Mouse (Mus musculus): ENCODE measurements around the gene Fam178b.

Fam178b gene

DNA sequence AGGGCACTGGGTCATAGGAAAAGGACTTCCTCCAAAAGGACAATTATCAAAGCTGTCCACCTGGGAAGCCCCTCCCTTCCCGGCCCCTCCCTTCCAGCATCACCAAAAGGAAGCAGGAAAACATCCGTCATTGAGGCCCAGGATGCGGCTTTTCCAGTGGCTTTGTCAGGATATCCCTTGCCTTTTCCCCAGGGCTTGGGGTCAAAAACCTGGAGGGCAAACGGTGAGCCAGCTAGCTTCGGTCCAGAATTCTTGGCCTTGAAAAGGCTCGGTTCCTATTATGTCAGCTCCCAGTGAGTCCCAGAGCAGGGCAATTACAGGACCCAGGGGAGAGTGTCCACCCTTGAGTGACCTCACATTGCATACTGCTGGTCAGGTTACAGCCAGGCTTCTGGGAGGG is 122.1 kb downstream of the Fam178b start:
- DNase-seq, result peak; percentile 63 to 74

DNA sequence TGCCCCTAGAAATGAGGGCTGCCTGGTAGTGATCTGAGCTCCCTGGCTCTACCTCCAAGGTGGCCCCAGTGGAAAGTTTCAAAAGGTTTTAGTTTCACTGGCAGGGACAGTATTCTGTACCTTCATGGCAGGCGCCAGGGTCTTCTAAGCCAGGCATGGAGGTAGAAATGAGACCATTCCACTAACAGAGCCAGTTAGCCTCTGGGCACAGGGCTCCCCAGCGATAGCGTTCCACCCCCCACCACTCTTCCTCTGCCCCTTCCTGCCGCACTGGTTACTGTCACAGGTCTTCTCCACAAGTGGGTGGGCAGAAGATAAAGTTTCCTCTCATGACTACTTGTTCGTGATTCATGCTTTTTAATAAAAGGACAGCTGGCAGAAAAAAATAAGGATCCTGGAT is 123.1 kb downstream of the Fam178b start:
- DNase-seq, result no peak

DNA sequence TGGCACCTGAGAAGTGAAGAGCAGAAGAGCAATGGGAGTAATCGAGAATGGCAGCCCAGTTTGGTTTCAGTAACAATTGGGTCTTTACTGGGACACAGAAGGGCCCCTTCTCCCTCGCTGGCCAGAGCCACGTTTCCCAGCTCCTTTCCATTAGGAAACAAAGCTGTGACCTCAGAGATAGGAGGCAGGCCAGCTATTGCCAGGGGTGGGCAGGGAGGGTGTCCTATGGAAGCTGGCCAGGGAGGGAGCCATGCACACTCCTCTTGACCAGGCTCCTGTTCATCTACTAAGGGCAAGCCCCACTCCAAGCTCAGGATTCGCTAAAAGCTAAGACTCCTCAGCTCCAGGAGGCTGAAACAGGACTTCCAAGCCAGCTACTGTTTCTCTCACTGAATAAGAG is 123.7 kb downstream of the Fam178b start:
- DNase-seq, result no peak

DNA sequence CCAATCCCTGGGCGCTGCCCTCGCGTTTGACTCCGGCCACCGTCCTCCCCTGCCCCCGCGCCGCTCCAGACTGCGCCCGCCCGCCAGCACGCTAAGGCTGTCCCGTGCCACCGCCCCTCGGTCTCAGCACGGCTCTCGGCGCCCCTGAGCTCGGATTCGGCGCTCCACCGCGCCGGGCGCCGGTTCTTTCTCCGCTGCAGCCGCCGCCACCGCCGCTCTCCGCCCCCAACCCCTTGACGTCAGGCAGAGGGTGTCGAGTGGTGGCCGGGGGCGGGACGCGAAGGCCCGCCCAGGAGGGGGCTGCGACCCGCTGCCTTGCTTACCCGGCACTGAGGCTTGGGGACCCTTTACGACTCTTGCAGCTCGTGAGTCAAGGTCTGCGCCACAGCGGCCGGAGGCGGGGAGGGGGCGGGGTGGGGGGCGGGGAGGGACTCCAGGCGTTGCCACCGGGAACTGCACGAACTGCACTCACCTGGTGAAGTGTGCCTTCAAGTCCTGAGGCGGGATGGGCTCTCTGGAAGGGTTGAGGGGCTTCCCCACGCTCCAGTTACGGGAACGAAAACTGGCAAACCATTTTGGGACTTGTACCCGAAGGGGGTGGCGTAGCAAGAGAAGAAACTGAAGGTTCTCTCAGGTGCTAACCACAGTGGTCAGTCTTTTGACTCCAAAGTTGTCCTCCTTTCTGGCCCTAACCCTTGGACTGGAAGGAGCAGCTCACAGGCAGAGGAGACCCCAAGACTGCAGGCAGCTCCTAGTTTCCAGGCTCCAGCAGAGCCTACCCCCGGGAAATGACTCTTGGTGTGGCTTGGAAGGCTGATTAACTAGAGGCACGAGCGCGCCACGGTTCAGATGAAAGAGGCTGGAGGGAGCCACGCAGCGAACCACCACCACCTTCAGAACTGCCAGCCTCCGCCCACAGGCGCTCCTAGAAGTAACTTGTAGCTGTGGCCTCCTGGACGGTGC is 124.7 kb downstream of the Fam178b start, which contains the start of gene Sema4c:
Sema4c (minus strand) TSS at position 319 of the 963 bp plus-strand sequence.
- peak in 1 of 2 experiments; percentile 48 for DNase-seq

DNA sequence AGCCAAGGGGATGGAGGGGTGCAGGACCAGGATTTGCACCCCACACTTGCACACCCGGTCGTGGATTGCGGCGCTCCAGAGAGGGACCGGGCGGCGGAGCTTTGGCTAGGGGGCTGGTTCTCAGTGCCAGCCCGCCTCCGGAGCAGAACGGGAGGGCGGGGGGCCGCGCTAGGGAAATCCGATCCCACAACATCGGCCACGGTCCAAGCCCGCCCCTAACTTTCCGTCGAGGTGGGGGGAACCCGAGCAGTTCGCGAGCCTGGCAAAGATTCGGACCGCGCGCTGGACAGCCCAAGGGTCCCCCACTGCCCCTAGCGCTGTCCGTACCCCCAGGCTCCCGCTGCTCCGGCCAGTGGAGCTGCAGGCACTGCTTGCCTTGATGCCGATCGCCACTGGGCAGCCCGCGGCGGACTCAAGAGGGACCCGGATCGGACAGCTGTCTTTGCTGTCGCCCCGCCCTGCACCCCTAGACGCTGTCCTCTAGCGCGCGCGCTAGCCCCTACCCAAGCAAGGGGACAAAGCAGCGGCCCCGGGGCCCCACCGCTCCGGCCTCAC is 125.4 kb downstream of the Fam178b start:
- DNase-seq, result peak; percentile 62 to 69

DNA sequence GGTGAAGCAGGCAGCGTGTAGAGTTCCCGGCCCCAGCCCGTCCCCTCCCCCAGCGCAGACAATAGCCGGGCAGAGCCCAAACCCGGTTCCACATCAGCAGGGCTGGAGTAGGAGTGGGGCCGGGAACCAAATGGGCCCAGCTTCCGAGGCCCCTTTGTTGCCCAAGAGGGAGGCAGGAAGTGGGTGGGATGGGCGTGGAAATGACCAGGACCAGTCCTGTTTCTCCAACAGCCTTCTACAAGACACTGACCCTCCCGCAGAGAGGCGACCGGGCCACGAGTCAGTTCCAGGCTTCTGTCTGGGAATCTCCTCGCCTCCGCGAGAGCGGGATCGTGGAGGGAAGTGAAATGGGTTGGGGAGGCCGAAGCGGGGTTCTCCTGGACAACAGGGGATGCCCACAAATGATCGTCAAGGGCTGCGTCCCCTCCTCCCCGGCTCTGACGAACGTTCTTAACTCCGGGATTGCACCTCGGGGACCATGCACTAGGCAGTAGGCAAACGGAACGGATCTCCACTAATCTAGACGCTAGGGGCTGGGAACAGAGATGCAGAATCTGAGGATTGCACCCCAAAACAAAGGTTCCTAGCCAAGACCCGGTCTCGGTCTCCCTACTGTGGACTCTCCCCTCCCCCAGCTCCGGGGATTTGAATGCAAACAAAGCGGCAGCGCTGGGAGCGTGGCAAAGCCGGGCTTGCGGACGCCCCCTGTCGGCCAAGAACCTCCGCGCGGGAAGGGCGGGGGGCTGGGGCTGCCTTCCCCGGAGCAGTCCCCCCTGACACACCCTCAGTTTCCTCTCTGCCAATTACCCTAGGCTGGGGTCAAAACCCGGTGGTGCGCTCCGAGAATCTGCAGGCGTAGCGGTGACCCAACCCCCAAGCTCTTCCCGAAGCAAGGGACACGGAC is 126.2 kb downstream of the Fam178b start:
- peak; percentile 83 to 84 for DNase-seq

DNA sequence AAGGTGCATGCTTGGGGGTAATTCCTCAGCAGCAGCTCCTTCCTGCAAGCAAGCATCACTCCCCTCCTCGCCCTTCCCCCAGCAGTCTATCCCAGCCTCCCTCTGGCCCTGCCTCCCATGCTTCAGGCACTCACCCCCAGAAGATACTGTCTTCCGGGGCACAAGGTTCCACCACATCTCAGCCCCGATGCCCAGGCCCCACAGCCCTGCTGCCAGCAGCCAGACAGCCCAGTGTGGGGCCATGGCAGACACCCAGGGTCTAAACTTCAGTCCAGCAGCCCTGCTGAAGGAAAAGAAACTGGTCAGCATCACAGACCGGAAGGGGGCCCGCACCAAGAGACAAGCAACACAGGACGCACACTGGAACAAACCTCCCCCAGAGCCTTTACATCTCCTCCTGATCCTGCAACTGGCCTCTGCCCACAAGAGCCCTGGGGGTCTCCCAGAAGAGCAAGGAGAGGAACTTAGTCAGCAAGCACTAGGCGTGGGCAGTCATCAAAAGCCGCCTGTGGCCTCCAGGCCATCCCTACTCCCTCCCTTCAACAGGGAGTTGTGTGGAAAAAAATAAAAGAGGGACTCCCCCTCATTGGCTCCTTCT is 127.1 kb downstream of the Fam178b start:
- DNase-seq, result no peak

DNA sequence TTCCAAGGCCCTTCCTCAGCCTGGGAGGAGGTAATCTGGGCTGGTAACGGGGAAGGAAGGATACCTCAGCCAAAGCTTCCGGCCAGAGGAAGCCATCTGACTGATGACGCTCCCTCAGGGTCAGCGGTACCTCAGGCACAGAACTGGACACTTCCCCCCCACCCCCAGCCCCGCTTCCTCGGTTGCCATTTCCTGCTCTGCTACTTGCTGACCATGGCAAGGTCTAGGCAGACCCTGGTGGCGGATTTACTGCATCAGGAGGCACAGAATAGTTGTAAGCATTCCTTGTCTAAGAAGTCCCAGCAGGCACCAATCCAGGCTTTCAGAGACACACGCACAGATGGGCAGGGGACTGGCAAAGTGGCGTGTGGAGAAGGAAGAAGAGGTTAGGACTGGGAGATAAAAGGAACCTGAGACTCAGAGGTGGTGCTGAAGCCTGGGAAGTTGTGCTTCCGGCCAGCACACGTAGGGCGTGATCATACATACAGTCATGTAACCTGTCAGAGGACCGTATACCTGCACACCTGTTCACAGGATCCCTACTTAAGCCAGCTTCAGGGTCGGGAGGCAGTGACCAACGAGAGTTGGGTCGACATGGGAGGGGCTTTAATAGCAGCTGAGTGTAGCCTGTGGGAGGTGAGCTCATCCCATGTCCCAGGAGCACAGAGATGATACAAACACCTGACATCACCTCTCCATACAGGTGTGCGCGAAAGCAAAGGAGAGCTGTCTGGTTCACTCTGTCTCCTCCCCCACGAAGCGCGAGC is 128.2 kb downstream of the Fam178b start:
- DNase-seq, result peak in 1 of 2 experiments; percentile 45

DNA sequence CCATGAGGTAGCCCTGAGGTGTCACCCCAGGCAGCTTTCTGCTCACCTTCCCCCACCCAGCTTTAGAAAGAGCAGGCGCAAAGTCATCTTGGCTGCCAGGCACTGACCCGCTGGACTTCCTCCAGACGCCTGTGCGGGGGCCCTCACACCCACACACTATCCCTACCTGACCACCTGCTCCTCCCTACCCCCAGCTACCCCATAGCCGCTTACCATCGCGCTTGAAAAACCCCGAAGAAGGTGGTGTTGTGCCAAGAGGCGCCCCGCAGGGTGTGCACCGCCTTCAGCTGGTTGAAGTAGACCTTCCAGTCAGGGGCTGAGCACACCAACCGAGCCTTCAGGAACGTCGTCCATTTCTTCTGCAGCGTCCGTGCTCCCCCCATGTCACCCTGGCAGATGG is 130.5 kb downstream of the Fam178b start:
- DNase-seq, result no peak

DNA sequence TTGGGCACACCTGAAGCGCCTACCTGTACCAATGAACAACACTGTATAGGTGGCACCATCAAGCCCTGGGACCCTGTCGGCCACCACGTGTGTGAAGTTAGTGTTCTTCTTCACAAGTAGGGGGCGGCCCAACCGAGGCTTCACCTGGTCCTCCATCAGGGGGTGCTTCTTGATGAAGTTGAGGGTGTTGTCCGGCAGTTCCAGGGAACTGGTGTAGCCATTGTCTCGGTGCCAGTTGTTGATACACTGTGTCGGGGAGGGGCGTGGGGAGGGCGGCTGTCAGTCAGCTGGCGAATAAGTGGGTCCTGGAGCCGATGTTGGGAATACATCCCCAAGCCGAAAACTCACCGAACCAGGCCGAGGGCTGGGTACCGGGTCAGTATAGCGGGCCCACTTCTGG is 131.1 kb downstream of the Fam178b start:
- no peak for DNase-seq

DNA sequence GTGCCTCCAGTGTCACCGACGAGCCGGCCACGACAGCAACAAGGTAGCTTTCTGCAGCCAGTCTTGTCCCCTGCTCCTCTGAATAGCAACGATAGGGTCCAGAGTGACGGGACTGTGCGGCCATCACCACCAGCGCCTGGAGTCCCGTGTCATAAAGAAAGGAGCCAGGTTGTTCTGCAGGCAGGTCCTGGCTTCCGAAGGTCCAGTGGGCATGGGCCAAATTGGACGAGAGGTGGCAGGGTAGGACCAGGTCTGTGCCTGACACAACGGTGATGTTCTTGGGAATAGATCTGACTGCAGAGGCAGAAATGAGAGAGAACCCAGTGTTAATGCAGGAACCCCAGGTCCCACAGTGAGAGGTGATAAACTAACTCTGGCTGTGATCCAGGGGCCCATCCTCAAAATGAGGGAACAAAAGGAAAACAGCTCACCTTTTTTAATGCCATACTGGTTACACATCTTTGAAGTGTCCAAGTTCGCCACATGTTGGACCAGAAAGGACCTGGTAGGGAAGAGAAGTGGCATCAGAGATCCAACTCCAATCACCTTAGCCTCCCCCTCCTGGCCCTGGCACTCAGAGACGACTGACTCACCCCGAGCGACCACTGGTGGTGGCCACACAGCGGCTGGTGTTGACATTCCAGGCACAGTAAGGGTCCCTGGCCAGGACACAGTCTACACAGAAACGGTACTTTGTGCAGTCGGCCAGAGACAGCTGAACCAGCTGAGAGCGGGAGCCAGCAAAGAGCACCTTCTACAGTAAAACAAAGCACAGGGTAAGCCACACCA is 132.7 kb downstream of the Fam178b start:
- no peak for DNase-seq

DNA sequence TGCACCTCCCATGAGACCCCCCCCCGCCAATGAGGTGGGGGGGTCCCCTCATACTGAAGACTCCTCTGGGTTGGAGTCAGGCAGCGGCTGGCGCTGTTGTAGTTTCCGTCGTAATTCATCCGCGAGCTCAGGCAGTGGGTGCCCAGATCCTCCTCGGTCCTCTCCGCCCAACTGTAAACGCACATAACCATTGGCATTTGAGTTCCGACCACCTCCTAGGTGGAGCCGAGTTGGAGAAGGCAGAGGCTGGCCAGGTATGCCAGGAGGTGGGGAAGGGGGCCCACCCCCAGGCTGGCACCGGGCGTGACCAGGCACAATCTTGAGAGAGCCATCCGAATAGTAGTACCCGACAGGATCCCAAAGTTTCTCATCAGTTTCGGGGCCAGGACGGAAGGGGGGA is 133.5 kb downstream of the Fam178b start:
- no peak for DNase-seq

DNA sequence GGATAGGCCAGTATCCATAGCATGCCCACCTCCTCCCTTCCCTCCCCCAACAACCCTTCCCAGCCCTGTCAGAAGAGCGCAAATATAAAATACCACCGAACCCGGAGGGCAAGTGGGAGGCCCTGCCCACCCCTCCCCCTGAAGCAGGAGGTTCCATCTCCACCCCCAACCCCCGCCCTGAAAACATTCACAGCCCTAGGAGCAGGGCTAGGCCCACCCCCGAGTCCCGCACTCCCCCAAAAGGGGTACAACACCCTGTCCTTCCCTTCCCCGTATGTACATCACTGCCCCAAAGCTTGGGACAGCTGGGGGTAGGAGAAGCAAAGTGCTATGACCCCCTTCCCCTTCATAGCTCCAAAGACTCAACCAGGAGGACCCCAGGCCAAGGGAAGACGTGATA is 134.2 kb downstream of the Fam178b start:
- no peak for DNase-seq

DNA sequence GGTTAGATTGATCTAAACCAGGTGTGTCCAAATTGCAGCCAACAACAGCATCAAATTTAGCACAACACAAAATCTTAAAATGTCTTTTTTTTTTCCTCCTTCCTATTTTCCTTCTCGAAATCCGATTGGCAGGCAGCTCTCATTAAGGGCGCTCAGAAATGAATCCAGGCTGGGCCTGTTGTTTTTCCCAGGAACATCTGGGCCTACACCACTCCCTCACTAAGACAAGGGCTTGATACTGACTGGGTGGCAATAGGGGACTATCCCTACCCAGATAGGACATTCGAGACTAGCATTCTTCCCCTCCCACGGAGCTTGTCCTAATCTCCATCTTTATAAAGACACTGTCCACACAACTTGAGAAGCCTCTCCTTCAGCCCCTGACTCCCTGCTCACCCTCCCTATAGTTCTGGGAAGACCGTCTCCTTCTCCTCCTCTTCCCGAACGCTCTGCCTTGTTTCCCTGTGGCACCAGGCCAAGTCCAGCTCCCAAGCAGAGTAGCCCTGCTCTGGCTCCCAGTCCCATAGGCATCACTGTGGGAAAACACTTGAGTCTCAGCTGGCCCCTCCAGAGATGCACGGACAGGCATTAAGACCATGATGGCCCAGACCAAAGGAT is 134.9 kb downstream of the Fam178b start:
- no peak for DNase-seq

DNA sequence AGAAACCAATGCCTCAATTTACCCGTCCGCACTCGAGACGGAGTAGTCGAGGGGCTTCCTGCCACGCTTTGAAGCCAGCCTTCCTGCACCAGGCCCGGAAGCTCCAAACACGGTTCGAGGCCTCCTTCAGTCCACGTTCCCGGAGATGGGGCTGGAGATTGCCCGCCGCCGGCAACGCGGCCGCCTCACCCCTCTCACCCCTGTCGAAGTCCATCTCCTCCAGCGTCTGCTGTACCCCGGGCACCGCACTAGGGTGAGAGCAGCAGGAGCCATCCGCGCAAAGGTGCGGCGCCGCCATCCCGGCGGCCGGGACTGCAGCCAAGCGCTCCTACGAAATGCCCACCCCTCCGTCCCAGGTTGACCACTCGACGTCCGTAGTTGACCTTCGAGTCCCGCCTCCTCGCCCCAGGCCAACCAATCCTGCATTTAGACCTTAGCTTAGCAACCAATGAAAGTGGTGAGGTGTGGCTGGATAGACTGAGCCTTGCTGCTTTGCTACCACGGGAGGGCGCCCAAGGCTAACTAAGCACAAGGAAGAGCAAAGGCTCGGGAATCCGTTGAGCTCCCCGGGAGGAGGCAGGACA is 136.0 kb downstream of the Fam178b start, which contains the start of gene Ankrd39:
Ankrd39 (minus strand) TSS at position 558 of the 584 bp plus-strand sequence.
- peak; percentile 99 for DNase-seq

DNA sequence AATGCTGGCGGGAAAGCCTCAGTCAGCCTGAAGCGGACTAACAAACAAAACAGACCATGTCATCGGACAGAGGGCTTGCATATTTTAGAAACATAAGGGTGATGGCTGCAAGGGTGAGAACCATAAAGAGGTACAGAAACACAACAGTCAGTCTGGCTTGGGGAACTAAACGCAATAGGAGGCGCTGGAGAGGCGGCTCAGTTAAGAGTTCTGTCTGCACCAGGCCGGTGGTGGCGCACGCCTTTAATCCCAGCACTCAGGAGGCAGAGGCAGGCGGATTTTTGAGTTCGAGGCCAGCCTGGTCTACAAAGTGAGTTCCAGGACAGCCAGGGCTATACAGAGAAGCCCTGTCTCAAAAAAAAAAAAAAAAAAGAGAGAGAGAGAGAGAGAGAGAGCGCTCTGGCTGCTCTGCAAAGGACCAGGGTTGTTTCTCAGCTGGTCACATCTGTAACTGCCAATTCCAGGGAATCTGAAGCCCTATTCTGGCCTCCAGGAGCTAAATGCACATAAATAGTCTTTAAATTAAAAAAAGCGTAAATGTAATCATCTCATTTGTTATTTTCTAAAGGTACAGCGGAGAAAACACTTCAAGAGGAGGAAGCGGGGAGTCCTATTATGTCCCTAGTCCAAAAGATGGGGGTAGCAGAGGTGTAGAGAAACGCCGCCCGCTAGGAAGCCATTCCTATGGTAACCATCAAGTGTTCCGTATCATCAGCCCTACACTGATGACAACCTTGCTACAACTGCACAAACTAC is 137.0 kb downstream of the Fam178b start:
- DNase-seq, result no peak

DNA sequence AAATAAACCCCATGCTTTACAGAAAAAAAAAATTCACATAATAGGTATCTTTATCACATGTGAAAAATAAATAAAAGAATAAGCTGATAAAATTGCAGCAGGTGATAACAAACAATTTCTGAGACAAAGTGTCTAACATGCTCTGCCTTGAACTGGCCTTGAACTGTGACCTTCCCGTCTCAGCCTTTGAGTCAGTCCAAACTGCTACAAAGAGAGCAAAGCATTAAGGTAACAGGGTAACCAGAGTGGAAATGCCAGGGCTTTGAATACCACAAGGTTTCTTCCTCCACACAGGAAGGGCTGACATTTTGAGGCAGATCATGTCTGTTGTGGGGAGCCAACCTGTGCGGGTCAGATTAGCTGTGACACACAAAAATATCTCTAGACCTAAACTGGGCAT is 137.6 kb downstream of the Fam178b start:
- no peak for DNase-seq

DNA sequence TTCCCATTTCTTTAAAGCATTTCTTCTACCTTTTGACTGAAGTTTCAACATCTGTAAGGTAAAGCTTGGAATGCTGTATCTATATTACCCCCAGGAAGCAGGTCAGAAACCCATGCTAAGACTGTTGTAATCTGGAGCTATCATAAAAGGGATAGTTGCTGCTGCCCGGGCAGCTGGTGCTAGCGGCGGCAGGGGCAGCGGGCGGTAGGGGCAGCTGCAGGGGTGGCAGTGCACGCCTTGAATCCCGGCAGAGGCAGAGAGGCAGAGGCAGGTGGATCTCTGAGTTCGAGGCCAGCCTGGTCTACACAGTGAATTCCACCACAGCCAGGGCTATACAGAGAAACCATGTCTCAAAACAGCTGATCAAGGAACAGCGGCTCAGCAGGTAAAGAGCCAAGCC is 140.1 kb downstream of the Fam178b start:
- no peak for DNase-seq

DNA sequence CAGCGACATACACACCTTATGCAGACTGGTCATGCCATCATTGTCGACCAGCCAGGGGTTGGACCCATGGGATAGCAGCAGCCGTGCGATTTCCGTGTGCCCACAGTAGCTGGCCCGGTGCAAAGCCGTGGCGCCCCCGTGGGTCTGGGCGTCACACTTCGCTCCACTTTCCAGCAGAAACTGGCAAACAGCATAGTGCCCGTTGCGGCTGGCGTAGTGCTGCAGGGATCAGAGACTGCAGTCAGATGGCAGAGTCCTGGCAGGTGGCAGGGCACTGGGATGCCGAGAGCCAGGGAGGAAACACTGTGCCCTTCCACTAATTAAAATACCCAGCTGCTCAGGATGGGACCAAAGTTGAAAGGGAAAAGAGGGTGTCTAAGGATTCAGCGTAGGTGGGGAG is 141.1 kb downstream of the Fam178b start:
- no peak for DNase-seq

Data from kidney, adult 8-10 months (tissue).